Mouse (Mus musculus) layer of hippocampus, adult 9-10 months (tissue): ENCODE data around the gene C530008M17Rik.

Source experiments
- DNase-seq: peaks from one replicate; pipeline ENCODE4 v3.0.0; 2022; ENCODE audit warnings: low spot score

Gene C530008M17Rik

GRCm38 (mm10) chr5:76773492-76774158 lies 117.3 kb downstream of the C530008M17Rik start:
- no peak for DNase-seq

DNA sequence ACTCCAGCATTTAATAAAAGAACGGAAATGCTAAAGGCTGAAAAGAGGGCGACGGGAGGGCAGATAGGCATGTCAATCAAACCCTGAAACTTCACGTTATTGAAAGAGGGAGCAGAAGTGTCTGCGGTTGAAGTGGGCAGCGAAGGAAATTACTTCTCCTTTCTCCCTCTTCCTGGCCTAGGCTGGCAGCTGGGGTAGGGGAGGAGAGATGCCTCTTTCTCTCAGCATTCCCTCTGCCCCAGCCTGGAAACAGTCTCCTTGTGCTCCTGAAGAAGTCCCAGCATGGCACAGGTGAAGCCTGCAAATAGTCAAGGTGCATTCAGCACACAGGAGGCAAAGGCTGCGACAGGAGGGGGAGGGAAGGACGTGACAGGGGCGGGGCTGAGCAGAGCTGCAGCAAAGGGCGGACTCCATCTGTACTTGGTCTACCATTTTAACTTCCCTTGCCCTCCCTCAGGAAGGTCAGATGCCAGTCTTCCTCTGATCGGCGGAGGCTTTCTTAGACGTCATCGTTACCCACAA lies 122.8 kb downstream of the C530008M17Rik start:
- DNase-seq = no peak

DNA sequence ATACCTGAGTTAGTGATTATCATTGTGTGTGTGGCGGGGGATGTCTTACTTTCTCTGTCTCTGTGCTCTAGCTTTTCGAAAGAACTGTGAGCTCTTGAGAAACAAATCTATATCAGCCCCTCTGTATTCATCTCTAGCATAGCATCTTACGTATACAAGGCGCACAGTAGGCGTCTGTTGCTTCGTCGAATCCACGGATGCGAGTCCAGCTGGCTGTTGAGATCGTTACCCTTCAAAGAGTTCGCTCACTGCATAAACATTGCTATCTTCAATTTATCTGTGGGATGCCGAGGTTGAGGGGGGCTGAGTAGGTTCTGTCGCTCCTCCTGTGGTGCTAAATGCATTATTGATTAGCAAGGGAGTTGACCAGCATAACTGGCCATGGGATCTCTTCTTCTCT lies 125.6 kb downstream of the C530008M17Rik start:
- DNase-seq = no peak

DNA sequence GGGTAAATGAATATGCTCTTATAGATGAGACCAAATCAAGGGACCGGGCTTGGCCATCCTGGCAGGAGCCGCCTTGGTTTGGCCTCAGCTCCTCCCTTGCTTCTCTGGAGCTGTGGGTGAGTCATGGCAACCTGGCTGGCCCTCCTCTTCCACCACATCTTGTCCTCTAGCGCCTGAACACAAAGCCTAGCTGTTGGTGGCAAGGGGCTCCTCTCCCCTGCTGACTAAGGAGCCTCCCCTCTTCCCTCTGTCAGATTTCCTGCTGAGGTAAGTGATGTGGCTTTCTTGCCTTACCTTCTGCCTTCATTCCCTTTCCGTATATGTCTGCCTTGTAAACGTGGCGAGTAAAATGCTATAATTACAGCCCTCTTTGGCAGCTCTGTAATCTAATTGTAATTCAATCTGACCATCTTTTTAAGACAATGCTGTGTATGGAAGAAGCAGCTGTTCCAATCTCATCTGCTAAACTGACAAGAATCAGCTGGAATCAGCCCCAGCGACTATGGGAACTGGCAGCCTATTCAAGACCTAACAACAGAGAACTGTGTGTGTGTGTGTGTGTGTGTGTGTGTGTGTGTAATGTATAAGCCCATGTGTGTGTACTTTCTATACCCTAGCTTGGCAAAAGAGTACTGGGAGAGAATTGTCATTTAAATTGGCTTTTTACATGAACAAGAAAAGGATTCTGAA lies 126.2 kb downstream of the C530008M17Rik start:
- DNase-seq = peak; percentile 3

DNA sequence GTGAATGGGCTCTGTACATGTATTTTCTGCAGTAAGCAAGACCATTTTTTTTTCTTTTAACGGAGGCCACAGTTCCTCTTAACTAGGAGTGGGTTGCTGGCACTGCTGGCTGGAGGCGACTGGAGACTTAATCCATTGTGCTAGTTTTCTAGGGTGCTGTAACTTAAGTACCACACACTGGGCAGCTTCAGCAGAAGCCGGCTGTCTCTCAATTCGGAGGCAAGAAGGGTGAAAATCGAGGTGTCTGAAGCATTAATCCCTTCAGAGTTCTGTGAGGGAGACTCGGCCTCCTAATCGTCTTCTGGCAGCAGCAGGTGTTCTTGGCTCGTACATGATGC lies 126.8 kb downstream of the C530008M17Rik start:
- DNase-seq = no peak

- DNase-seq = no peak
Measured at GRCm38 (mm10) chr5:76784151-76784723, 127.9 kb downstream of the C530008M17Rik start.

DNA sequence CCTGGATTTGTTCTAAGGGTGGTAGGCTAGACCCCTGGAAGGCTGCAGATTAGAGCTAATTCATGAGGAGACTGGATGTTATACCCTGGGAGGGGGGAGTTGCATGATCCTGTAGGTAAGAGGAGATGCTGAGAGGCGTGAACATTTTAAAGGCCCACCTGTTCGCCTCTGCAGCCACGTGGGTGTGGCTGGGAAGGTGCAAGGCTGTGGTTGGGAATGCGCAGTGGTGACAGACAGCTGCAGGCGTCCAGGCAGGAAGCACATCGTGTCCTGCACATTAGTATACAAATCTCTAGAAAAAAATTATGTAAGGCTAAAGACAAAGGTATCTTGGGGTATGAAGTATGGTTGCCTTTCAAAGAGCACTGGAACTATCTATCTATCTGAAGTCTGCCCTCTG lies 128.7 kb downstream of the C530008M17Rik start:
- DNase-seq = no peak

- DNase-seq = no peak
Measured at GRCm38 (mm10) chr5:76789881-76790280, 133.6 kb downstream of the C530008M17Rik start.

- DNase-seq = no peak
Measured at GRCm38 (mm10) chr5:76791280-76791679, 135.0 kb downstream of the C530008M17Rik start.

GRCm38 (mm10) chr5:76792720-76793119 lies 136.4 kb downstream of the C530008M17Rik start:
- DNase-seq = no peak

DNA sequence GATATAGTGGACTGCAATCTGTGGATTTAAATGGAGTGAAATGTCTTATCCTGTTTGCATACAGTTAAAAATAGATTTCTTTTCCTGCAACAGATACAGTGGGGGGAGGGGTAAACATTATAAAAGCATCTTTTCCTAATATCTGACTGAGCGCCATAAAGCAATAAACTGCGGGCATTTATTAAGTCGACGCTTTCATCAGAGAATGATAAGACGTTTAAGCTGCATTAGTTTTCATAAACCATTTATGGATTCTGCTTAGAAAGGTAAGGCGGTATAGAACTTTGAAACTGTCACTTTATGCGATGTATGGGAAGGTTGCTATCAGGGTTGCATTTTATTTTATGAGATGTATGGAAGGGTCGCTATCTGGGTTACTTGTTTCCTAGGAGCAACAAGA lies 141.7 kb downstream of the C530008M17Rik start:
- DNase-seq = no peak

DNA sequence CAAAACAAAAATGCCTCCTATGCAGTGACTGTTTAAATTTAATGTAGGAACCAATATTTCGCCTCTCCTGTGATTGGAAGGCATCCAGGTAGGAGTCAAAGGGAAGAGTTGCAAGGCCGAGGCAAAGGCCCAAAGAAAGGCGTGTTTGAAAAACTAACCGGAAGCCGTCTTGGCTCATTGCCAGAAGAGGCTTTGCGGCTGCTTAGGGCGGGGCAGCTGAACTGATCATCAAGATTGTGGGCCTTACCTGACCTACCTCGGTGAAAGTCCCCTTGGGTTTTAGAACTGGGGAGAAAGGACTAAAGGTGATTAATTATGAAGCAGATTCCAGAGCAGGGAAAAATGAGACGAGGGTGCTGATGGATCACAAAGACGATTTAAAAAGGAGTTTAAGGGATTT lies 143.2 kb downstream of the C530008M17Rik start:
- DNase-seq = no peak

- no peak for DNase-seq
Measured at GRCm38 (mm10) chr5:76809031-76809430, 152.7 kb downstream of the C530008M17Rik start.

DNA sequence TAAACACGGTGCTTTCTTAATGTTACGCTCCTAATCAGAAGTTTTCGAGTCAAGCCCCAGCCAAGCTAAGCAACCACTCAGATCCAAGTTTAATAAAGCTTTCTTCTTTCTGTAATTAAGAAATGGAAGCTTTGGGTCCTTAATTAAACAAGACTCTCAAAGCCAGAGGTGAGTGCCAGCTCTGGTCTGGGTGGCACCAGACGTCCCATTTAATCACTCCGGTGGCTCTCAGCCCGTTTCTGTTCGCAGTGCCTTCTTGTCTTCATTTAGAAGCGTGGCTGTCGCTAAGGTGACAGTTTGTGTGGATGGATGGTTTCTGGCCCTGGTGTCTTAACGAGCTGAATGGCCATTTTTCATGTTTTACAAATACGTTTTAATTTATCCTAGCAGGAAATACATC lies 158.7 kb downstream of the C530008M17Rik start:
- no peak for DNase-seq

GRCm38 (mm10) chr5:76815786-76816455 lies 159.6 kb downstream of the C530008M17Rik start:
- DNase-seq = no peak

DNA sequence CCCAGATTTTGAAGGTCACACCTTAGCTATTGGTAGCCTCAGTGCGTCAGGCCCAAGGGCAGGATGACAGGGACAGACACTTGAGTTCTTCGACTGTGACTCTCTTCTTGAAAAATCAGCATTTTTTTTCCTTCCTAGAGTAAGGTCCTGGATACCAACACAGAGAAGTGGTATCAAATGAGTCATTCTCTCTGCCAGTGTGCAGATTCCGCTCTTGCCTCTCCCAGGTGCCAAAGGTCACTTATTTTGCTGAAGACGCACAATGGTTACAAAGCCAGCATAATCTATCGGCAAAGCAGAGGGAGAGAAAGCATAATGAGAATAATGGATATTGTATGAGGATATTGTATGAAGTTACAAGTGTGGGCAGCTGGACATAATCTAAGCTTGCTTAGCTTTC lies 160.4 kb downstream of the C530008M17Rik start:
- DNase-seq = no peak

DNA sequence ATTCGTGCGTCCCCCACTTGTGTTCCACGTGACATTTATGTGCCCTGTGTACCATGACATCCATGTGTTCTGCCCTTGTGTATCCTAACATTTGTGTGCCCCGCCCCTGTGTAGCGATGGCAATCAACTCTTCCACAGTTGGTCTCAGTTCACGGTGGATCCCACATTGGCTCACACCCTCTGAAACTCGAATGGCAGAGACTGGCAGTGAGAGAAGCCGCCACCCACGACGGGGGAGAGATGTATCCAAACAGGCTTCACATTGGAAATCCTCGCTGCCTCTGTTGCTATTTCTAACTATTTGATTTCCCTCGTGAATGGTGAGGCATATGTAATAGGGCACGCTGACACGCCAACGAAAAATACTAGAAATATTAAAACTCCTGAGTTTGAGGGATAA lies 161.4 kb downstream of the C530008M17Rik start:
- no peak for DNase-seq

DNA sequence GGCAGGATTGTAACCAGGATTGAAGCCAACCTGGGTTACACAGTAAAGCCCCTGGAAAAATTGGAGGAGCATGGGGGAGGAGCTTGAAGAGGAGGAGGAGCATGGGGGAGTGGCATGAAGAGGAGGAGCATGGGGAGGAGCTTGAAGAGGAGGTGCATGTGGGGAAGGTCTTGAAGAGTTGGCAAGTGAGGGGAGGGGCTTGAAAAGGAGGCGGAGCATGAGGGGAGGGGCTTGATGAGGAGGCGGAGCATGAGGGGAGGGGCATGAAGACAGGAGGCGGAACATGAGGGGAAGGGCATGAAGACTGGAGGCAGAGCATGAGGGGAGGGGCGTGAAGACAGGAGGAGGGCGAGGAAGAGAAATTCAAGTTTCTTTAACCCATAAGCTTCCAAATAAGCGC lies 162.5 kb downstream of the C530008M17Rik start:
- DNase-seq = no peak

DNA sequence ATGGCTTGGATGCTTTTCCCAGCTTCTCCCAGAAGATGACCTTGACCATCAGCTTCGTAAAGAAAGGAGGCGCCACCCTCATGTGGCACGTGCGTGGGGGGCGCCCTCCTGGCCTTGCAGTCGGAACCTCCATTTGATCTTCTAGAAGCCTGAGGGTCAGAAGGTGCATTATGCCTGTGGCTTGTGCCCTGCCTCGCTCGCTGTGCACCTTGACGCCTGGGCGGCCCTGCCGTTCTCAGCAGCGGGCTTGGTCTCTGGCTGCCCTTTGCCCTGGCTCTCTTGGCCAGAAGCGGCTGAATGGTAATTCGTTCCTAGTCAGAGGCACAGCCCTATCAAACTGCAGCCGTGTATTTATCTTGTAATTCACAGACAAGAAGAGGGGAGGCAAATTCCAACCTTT lies 165.8 kb downstream of the C530008M17Rik start:
- no peak for DNase-seq

DNA sequence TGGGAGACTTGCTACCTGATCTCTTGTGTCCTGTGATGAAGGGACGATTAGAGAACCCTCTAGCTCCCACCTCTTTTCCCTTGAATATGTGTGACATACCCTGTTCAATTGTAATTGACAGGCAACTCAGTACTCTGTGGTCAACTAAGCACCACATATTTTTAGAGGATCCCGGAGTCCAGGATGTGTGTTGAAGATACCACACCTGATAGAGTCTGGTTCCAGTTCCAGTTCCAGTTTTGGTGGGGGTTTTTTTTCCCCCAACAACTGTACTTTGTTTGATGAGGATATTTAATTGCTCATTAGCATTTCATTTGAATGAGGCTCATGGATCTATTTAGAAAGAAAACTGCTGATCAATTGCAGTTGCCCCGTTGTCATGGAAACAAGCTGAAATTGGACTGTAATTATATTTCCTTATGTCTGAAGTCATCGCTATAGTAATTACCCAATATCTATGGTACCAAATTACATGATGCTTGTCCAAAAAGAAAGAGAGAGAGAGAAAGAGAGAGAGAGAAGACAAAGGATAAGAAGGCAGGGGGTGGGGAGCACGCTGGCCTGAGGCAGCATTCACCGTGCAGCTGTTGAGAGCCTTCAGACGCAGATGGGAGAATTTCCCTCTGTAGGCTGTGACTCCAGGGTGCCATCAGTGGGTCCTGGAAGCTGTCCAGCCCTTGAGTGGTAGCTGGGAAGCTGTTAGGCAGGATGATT lies 172.4 kb downstream of the C530008M17Rik start:
- DNase-seq = peak; percentile 40

DNA sequence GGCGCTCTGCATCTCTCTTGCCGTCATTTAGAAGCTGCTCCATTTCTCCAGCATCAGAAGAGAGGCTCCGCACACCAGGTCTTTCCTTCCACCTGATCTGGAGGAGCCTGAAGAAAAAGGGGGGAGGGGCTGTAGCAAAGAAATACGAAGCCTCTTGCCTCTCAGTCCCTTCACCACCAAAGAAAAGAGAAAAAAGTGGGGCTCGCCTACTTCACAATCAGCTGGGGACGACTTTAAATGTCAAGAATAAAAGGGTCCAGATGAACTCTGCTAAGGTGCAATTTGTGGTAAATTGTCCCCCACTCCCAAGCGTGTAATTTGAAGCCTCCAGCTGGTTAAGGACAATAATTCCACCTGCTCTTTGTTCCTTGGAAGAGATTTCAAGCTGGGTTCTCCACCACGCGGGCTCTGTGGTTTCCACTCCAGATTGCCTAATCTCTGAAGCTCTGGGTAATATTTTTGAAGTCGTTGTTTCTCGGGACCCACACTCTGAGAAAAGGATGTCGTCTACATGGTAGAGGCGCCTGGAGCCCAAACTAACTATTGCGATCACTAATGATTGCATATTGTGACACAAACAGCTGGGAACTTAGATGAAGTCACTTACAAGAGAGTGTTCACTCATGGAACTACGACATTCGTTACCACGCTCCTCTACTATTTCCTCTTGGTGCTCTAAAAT lies 176.4 kb downstream of the C530008M17Rik start:
- no peak for DNase-seq

DNA sequence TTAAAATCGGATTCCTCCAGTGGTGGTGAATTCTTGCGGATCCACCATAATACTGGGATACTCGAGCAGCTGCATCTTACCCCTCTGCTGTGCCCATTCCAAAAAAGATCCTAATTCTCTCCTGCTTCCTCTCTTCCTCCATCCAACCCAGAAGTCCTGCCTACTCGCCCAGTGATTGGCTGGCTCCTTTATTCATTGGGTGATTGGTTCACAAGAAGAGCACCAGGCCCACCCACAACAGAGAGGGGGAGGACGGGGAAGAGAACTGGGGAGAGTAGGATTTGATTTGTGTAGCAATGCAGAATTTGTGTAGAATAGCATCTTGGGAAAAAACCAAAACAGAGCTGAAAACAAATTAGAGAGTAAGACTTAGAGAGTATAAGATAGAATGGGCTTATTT lies 180.7 kb downstream of the C530008M17Rik start:
- no peak for DNase-seq
